Mouse (Mus musculus) right cerebral cortex, adult 2 months (tissue): ENCODE data around the gene Armc2.

ENCODE experiments used
- DNase-seq, 2 experiments: peaks; one replicate each; pipeline ENCODE4 v3.0.0; 2021 to 2022; ENCODE audit warnings: low spot score in 2 of 2

Gene Armc2

DNA sequence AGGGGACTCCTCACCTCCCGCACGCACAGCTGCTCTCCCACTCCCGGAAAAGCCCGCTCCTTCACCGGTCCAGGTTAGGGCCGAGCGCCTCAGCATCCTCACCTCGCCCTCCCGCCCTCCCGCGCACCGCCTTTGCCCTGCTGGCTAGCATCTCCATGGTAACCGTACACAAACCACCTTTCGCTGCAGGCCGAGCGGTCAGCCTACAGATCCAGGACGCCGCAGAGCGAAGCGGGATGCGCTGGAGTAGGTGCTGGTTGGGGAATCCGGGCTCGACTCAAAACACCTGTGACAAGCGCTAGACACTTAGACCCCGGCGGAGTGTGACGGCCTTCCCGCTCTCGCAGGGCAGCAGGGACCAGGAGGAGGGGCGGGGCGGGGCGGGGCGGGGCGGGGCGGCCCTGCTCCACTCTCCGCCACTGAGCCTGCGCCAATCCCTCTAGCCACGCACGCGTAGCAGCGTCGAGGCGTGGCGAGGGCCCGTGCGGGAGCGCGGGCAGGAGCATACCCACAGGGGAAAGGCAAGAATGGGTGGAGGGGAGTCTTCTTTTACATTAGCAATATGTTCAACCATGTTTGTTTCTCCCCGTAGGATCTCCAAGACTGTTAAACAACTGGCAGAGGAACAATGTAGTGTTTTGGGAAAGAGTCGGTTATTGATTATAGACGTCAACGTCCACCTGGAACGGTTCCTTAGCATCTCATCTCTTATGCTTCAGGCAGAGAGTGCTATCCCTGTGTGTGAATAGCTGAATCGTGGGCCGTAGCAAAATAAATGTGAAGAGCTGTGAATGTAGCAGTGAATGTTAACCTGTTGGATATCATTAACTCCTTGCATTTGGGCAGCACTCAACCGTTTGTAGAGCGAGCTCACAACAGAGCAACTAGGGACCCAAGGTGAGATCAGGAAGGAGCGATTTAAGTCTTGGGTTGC, at the start of gene Armc2:
Gene Armc2, minus strand, starts transcription at position 427 of the 934 bp plus-strand sequence.
- peak; percentile 69 to 79 for DNase-seq

DNA sequence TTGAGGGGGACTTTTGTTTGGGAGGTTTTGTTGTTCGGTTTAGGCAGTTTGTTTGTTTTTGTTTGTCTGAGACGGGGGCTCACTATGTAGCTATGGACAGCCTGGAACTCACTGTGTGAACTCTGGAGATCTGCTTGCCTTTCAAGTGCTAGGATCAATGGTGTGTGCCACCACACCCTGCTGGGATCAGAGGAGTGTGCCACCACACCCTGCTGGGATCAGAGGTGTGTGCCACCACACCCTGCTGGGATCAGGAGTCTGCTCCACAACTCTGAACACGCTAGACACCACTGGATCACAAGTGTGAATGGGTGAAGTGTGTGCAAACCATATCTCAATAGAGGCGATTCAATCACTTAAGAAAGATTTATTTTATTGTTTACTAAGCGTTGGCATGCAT, 46.2 kb upstream of the Armc2 start:
- no peak for DNase-seq

DNA sequence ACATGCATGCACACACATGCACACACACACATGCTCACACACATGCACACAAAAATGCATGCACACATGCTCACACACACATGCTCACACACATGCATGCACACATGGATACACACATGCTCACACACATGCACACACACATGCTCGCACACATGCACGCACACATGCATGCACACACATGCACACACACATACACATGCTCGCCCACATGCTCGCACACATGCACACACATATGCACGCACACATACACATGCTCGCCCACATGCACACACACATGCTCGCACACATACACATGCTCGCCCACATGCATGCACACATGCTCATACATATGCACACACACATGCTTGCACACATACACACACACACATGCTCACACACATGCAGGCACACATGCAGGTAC, 41.3 kb upstream of the Armc2 start:
- no peak for DNase-seq

DNA sequence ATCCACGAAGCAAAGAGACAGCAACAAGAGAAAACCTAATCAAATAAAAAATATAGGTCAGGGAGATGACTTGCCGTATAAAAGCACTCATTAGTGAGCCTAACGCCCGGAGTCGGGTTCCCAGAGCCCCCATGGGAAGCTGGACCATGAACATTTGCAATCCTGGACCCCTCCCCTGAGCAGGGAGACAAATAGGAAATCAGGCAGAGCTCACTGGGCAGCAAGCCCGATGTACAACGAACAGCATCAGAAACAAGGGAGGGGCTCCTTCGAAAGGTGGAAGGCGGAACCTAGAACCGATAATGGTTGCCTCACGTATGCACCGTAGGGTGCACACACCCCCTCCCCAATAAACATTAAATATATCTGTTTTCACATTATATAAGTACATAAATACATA, 39.5 kb upstream of the Armc2 start:
- DNase-seq, result no peak

DNA sequence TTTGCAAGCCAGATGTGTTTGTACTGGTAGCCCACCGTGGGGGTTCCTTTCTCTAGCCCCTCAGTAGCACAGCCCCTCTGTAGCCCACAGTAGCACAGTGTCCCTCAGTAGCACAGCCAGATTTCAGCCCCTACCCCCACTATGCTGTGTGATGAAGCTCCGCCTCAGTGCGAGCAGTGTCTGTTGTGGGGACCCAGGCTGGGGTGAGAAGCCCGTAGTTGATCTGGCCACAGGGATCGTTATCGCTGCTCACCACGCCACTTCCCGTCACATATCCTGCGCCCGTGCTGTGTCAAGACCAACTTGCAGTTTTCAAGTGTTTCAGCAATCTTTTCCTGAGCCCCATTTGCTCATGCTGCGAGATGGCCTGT, 39.0 kb upstream of the Armc2 start:
- no peak for DNase-seq

DNA sequence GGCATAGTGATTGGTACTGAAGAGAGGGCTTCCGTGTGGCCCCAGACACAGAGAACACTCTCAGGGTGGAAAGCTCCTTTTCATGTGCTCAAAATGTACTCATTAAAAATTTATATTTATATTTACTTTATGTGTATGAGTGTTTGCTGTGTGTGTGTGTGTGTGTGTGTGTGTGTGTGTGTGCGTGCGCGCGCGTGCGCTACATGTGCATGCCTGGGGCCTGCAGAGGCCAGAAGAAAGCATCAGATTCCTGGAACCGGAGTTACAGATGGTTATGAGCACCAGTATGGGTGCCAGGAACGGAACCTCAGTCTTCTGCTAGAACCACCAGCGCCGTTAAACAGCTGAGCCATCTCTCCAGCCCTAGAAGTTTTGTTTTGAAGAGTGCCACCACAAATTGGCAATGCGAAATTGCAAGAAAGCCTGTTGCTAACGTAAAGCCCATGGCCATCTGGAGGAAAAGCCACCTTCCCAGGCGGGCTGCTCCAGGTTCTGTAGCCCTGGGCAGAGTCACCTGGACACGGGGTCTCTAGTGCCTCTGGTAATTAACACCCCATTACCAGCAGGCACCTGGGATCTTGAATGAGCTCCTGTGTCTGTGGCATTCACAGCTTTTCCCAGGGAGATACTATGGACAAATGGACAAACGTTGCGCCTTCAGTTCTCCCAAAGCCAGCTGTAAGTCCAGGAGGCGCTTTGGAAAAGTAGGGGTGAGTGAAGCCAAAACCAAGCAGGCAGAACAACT, 38.4 kb upstream of the Armc2 start:
- DNase-seq, result no peak

DNA sequence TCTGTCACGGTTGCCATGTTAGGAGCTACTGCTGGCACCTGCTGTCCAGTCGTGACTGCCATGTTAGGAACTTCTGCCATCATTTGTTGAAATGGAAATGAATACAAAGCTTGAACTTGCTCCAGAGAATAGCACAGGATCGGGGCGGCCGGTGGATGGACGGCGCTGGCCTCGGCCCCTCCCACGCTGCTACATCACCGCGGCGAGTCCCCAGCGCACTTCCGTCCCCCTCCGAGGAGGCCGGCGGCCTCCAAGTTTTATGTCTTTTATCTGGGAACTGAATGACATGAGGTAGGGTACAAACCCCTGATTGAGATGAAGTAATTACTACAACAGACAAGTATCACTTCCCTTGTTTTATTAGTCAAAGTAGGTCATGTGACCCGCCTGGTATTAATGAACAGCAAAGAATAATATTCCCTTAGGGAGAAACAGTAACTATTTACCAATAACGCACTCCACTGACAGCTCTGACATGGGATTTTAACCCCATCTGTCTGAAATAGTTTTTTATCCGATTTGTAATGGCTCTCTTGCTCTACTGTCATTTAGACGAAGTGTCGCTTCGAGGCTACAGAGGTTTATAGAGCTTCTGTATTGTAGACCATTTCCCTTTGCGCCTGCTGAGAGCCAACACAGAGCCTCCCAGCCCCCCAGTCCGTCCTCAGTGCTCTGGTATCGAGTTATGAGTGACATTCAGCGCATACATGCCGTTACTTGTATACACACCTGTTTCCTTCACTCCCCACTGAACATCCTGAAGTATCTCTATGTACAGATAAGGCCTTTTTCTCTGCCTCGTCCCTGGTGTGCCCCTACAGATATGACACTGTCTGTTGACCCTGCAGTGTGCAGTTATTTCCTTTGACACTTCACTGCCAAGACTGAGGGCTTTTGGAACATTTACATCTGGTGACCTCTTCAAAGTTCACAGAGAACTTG, 37.3 kb upstream of the Armc2 start:
- no peak for DNase-seq

DNA sequence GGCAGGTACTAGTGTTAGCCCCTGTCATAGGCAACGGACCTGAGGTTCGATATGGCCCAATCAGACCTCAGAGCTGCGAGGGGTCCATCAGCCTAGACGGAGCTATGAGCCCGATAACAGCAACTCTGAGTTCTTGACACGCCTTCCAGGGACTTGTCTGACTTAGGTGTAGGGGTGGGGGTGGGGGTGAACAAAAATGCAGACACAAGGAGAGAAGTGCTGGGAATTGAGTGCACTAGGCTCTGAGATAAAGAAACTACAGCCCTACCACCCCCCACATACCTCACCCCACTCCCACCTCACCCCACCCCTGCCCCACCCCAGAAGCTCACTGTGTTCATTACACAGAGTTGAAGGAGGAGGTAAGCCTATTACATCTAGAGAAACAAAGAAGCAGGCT, 32.8 kb upstream of the Armc2 start:
- no peak for DNase-seq

DNA sequence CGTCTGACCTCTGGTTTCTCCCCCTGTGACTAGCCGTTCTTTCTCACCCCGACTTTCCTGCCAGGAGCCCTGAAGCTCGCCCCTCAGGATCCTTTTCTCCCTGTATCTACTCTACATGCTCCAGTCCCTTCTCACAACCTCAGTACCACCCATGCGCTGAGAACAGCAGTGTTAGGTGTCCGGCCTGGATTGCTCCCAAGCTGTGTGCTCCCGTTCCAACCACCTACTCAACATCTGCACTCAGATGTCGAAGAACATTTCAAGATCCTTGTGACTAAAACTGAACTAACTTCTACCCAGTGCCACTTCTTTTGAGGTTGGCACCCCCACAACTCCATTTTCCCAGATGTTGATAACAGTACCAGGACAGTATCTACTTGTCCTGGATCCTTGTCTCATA, 30.4 kb upstream of the Armc2 start:
- DNase-seq, result peak in 1 of 2 experiments; percentile 38

DNA sequence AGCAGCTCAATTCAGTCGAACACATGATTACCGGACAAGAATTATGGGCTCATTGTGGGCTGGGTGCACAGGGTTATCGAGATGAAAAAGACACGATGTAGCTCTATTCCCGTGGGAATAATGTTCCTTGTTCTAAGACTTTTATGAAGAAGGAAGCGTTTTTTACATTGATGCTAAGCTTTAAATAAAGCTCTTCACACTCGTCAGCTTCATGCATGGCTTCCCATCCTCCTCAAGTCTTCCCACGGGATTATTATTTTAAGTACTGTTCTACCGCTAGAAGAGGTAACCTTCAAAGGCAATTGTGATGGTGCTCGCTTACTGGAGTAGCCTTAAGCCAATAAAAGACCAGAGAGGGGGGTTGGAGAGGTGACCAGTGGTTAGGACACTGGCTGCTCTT, 26.3 kb upstream of the Armc2 start:
- no peak for DNase-seq

DNA sequence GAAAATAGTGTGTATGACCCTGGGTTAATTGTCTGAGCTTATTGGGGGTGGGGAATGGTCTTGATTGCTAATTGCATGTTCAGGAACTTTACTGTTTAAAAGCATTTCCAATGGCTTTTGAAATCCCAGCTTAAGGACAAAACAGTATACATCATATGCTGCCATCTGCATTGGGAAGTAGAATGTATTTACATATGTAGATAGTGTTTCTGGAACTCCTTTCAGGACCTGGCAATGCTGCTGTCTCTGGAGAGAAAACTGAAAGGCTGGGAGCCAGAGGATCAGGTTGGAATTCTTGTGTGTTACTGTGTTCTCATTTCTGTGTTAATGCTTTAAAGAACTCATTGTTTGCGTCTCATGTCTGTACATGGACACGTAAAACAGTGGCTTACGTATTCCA, 25.1 kb upstream of the Armc2 start:
- no peak for DNase-seq

DNA sequence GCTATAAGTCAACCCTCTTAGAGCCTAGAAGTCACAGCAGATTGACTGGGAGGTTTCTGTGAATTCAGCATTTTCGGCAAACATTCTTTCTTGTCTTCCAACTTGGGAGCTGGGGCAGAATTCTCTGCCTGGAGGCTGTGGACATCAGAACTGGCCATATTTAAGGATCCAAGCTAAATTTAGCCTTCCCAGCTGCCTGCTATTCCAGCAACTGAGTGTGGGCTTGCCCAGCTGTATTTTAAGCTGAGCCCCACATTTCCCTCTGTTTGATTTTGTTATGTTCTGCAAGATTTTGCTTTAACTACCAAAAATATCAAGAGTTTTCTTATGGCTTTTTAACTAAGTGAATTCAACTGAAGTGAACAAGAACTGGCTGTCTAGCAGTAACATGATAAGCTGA, 24.6 kb upstream of the Armc2 start:
- peak; percentile 54 to 59 for DNase-seq

DNA sequence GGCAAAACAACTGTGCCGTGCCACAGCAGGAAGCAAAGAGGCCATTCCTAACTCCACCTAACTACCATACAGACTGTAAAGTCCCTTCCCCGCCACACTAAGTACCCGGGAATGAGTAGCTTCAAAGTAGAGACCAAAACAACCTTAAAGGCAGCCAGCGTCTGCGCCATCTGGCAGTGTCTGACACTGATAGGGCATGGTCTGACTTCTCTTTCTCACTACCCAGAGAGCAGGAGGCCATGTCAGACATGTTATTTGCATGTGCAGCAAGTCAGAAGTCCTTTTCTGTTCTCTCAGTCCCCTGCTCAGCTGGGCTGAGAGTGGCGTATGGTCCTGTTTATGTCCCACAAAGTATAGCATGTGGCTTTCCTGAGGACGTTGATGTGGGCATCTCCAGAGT, 23.8 kb upstream of the Armc2 start:
- DNase-seq, result no peak

DNA sequence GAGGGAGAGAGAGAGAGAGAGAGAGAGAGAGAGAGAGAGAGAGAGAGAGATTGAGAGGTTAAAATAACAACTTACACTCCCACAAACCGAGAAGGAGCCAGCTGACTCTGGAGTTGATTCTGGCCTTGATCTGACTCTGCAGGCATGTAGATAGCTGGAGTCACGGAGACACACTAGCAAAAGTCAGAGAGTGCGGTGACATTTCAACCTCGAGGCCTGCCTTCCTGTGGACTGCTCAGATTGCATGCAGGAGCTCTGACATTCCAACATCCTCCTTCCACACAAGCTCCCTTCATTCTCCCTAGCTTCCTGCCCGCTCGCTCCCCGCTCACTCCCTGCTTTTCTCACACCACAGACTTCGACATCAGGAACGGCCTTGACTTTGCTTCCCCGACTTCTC, 20.3 kb upstream of the Armc2 start:
- no peak for DNase-seq

DNA sequence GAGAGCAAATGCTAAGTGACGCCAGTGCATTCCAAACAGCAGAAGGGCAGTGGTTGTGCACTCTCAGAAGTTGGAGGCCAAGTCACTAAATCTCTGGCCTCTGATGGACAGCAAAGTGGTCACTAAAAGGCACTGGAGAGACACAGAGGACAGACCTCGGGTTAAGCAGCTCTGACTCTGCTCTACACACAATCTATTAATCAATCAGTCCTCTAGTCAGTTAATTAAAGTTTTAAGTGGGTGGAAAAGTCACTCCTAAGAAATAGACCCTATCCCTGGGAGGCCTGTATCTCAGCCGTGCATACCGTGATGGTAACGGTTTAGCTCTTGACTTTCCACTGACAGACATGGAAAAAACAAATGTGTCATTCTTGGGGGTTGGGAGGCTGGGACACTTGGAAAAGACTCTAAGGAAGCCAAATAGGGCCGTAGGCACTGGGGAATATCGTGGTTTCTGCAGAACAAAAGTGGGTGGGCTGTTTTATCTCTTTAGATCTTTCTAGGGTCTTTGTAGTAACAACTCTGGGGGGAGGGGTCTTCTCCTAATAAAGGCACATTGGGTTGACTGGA, 19.1 kb upstream of the Armc2 start:
- DNase-seq, result no peak

DNA sequence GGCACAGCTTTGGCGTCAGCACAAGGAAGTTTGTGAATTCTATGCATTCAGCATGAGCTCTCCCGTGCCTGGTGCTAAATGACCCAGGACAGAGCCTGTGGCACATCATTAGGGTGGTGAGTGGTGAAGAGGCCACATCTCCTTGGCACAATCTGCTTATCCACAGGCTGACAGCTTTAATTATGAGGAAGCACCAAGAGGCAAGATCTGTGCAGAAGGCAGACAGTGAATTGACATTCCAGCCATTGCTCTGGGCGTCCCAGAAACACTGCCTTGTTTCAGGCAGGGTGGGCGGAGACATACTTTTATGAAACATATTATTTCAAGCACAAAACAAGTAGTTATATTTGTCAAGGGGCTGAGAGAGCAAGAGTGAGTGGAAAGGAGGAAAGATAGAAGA, 18.6 kb upstream of the Armc2 start:
- DNase-seq, result no peak

DNA sequence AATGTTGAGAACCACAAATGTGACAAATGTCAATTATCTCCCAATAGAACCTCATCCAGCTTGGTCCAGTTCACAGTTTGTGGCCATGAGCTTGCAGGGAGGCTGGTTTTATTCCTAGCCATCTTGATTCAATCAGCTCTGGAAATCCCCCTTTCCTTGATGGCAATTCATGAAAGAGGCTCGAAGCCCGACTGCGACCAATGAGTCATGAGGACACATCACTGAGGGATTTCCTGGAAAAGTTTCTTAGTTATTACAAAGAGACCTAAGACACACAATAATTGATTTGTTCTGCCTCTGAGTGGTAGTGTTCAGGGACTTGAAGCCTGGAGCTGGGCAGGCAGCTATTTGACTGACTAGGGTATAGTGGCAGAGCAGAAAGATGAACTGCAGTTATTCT, 15.3 kb upstream of the Armc2 start:
- no peak for DNase-seq

DNA sequence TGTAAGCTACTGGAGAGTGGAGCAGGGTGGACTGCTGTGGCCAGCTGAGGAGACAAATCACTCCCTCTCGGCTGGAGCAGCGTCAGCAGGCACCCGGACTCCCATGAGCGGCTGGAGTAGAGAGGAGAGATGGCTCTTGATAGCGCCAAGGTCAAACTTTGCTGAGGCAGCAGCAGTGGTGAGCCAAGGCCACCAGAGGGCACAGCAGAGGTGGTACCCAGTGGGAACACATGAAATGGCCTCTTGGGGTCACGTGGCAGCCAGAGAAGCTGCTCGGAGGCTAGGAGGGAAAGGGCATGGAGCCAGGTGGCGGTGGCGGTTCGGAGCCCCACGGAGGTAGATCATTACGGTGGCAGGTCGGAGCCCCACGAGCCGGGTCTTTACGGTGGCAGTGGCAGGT, 12.8 kb upstream of the Armc2 start:
- DNase-seq, result peak; percentile 60 to 70

DNA sequence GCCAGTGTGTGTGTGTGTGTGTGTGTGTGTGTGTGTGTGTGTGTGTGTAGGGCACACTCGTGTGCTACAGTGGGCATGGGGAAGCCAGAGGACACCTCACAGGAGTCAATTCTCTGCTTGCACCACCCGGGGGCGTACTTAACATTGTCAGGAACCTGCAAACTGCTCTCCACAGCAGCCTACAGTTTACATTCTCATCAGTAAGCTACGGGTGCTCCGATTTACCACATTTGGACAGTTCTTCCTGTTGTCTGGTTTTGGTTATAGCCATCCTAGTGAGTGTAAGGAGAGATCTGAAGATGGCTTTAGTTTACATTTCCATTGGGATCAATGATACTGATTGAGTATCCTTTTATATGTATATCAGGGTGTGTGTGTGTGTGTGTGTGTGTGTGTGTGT, 11.3 kb upstream of the Armc2 start:
- DNase-seq, result no peak

DNA sequence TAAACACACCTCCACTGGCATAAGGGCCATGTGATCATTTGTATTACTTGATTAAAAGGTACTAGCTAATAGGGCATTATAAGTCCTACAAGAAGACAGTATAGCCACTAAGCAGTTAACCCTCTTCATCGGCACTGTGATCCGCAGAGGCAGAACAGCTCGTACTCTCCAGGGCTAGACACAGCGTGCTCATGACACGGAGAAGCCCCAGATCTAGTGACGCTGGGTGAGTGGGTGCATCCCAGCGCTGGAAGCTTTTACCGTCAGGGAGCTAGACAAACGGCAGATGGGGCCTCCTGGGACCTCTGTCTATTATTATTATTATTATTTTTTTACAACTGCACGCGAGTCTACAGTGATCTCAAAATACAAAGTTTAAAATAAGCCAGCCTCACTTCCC, 9.1 kb upstream of the Armc2 start:
- DNase-seq, result peak in 1 of 2 experiments; percentile 20

DNA sequence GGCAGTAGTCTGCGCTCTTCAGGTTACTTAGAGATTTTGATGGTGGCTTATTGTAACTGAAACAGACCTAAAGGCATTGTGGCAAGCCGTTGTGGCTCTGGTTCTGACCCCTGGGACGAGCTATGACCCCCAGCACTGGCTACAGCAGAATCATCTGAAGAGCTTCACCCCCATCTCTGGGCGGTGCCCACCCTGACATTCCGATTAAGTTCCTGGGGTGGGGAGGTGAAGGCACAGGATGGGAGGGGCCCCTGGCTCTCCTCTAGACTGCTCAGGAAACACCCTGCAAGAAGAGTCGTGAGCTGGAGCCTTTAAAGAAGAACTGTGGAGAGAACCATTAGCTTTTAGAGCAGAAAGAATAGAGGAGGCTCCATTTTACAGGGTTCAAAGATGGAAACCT, 6.2 kb upstream of the Armc2 start:
- DNase-seq, result no peak

DNA sequence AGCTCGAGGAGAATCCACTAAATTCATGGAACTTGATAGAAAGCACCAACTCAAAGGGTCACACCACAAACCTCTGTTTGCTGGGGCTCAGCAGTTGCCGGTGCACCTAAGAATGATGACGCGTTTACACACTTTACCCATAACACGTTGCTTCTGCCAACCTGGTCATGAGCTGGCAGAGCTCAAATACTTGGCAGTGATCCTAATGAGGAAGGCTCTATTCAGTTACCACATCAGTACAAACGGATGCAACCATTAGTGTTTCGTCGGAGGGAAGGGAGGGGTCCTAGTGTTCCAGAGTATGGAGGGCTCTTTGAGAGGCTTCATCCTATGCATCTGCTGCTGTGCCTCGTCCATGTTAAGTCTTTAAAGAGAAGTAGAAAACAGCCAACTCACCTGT, 3.3 kb upstream of the Armc2 start:
- DNase-seq, result no peak
